Mouse (Mus musculus): ENCODE measurements around the gene Btbd2.
A peak's percentile ranks its signal among the peaks of the same experiment; 100 is the strongest.

Gene Btbd2

DNA sequence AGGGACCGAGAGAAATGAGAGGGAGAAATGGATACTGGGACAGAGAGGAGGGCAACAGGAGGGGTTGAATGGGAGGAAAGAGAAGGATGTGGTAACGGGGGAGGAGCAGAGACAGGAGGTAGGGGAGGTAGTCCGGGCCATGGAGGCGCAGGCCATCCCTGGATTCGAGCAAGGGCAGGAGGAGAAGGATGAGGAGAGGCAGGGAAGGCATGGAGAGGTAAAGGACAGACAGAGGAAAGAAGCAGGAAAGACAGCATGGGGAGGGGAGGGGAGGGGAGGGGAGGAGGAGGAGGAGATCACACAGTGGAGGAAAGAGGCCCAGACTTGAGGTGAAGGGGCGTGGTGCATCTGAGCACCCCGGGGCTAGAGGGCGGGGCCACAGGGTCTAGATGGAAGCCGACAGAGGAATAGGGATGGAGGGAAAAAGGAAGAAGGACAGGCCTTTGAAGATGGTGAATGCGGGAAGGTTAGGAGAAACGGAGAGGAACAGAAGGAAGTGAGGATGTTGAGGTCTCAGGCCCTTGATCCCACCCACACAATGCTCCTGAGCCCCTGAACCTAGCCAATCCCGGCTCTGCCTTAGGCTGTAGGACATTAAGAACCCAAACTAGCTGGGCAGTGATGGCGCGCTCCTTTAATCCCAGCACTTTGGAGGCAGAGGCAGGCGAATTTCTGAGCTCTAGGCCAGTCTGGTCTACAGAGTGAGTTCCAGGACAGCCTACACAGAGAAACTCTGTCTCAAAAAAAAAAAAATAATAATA, at the start of gene Btbd2:
TSS of gene Btbd2 (minus strand) at position 209 of the 761 bp plus-strand sequence.
- no peak for DNase-seq (ENCODE audit: low spot score in 2 of 2)

DNA sequence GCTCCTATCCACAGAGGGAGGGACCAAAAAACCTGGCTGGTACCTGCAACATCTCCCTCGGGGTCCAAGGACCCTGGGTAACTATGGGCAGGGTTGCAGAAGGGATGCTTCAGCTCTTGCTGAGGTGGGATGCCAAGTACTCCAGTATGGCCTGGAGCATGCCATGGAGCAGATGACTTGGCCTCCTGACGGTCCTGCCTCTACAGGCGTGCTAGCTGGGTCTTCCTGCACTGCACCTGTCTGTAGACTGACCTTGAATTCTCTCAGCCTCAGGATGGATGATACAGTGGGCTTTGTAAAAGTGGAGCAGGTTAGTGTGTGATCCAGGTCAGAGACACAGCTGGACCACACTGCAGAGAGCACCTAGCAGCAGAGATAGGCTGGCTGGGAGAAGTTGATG, 48.6 kb upstream of the Btbd2 start:
- DNase-seq (ENCODE audit: low spot score in 2 of 2): no peak

- no peak for DNase-seq (ENCODE audit: low spot score in 2 of 2)
Measured at GRCm38 (mm10) chr10:80705033-80705432, 48.2 kb upstream of the Btbd2 start.

DNA sequence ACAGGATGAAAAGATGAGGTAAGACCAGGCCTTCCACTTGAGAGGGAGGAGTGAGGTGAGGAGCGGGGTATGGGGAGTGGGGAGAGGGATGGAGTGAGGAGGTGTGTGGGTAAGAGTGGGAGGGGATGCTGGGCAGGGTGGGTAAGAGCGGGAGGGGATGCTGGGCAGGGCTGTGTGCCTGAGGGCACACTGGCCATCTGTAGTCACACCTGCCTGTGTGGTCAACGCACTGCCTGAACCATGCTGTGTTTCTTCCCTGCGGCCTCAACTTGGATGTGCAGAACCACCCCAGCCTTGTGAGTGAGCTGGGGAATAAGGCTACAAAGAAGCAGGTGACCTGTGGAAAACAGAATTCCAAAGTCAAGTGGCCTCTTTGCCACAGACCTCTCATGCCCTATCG, 47.5 kb upstream of the Btbd2 start:
- DNase-seq (ENCODE audit: low spot score in 2 of 2): no peak

GRCm38 (mm10) chr10:80703643-80704042, 46.8 kb upstream of the Btbd2 start:
- no peak for DNase-seq (ENCODE audit: low spot score in 2 of 2)

DNA sequence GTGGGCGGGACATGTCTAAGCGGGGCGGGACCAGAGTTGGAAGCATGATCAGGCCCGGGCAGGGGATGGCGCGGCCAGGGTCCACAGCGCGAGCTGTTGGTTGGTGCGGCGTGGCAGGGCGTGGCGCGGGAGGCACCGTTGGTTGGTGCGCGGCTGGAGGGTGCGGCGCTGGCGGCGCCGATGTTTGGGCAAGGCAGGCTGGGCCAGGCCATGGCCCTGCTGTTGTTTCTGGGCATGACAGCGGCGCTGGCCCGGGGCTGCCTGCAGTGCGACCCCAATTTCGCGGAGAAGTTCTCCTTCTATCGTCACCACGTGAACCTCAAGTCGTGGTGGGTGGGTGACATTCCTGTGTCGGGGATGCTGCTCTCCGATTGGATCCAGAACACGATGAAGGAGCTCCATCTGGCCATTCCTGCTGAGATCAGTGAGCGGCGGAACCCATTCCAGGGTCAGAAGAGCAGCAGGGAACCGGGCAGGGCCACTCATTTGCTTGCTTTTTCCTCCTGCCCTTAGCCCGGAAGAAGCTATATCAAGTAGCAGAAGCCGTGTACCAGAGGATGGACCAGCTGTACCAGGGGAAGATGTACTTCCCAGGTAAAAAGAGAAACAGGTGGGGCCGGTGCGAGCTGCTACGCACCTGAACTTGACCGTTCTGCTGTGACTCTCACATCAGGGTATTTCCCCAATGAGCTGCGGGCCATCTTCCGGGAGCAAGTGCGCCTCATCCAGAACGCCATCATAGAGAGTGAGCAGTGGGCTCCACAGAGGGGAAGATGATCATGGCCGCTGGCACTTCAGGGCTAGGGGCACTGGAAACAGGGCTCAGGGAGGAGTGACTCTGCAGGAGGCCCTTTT, 45.9 kb upstream of the Btbd2 start:
- peak; percentile 94 to 96 for DNase-seq (ENCODE audit: low spot score in 2 of 2)

- peak; percentile 99 to 100 for DNase-seq (ENCODE audit: low spot score in 2 of 2)
Measured at GRCm38 (mm10) chr10:80701721-80702535, 45.1 kb upstream of the Btbd2 start, which contains the start of the genes Mob3a and Izumo4. TSS of gene Mob3a (minus strand) at chr10:80701977. TSS of gene Izumo4 (plus strand) at chr10:80702184.

DNA sequence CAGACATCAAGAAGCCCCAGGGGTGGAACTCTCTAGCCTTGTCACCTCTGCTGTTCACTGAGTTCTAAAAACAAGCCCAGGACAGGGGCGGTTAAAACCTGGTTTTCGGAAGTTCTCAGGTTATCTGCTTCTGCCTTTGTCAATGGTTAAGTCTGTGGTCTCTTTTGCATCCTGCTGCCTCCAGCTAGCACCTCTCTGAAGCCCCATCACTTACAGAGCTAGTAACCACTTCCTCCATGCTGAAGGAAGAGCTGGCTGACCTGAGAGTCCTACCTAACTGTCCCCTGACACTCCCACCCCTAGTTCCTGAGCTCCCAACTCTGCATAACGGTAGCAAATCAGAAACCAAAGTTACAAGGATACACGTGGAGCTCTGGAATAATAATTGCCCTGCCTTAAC, 43.9 kb upstream of the Btbd2 start:
- DNase-seq (ENCODE audit: low spot score in 2 of 2): no peak

- no peak for DNase-seq (ENCODE audit: low spot score in 2 of 2)
Measured at GRCm38 (mm10) chr10:80700038-80700504, 43.2 kb upstream of the Btbd2 start.

DNA sequence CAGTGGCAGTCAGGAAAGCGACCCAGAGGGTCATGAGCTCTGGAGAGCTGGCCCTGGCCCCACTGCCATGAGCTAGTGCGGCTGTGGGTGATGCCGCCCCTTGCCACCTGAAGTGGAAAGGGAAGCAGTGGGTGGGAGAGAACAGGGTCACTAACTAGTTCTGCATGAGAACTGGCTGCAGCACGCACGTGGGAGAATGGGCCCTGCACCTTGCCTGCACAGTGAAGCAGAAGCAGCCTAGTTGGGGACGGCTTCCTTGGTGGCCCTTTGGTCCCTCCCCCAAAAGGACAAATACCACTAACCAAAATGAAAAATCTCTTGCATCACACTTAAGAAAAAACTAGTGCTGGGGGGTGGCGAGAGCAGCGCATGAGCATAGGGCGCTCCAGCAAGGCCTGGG, 41.7 kb upstream of the Btbd2 start:
- DNase-seq (ENCODE audit: low spot score in 2 of 2): no peak

- no peak for DNase-seq (ENCODE audit: low spot score in 2 of 2)
Measured at GRCm38 (mm10) chr10:80697812-80698211, 40.9 kb upstream of the Btbd2 start.

DNA sequence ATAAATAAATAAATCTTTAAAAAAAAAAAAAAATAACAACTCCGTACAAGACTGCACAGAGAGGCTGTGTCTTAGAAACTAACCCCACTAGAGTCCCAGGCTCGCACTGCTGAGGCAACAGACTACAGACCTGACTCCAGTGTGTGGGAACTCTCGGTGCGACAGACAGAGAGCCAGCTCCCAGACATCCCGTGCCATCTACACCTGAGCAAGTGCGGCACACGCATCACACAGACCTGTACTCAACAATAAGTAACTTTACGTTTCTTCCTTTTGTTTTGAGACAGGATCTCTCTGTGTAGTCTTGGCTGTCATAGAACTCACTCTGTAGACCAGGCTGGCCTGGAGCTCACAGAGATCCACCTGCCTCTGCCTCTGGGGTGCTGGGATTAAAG, 40.5 kb upstream of the Btbd2 start:
- no peak for DNase-seq (ENCODE audit: low spot score in 2 of 2)

GRCm38 (mm10) chr10:80696502-80697392, 39.9 kb upstream of the Btbd2 start:
- DNase-seq (ENCODE audit: low spot score in 2 of 2): no peak

DNA sequence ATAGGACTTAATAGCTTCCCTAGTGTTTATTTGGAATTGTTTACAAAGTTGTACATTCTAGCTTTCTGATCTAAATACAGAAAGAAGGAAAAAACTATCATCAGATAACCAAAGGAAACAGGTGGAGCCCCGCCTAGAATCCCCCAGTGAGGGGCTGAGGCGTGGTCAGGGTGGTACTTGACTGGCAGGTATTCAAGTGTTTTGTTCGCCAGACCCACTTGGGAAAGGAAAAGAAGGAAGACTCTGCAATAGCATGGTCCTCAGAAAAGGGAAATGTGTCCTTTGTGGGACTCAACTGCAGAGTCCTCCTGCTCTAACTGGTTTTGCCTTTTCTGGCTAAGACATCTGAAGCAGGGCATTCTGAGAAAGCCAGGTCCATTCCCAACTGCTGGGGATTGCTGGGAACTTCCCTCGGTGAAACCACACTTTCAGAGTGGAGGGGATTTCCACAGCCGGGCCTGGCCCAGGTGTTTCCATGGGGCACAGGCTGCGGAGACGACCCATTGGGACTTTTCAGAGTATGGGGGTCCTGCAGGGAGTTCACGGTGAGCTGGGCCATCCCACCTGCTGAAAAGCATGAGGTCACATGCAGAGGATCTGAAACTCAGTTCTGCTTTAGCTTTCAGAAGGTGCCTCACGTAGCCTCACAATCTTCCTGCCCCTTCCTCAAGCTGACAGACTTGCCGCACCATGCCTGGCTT, 39.1 kb upstream of the Btbd2 start:
- no peak for DNase-seq (ENCODE audit: low spot score in 2 of 2)

DNA sequence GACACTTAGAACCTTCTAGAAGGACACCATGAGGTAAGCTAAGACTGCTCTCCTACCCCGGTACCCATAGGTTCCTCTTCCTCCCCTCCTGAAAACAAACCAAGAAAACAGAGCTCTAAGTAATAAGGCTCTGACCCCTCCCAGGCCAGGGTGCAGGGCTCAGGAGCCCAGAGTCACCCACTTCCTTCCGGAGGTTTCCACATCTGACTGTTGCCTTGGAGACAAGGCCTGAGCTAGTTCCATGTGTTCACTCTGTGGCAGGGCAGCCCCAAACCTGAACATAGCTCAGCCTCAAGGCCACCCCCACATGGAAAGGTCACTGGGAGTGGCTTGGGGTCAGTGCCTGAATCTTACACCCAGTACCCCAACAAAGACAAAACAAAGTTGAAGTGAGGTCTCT, 38.3 kb upstream of the Btbd2 start:
- no peak for DNase-seq (ENCODE audit: low spot score in 2 of 2)

- DNase-seq (ENCODE audit: low spot score in 2 of 2): no peak
Measured at GRCm38 (mm10) chr10:80694159-80694938, 37.5 kb upstream of the Btbd2 start.

- no peak for DNase-seq (ENCODE audit: low spot score in 2 of 2)
Measured at GRCm38 (mm10) chr10:80693401-80694045, 36.7 kb upstream of the Btbd2 start.

DNA sequence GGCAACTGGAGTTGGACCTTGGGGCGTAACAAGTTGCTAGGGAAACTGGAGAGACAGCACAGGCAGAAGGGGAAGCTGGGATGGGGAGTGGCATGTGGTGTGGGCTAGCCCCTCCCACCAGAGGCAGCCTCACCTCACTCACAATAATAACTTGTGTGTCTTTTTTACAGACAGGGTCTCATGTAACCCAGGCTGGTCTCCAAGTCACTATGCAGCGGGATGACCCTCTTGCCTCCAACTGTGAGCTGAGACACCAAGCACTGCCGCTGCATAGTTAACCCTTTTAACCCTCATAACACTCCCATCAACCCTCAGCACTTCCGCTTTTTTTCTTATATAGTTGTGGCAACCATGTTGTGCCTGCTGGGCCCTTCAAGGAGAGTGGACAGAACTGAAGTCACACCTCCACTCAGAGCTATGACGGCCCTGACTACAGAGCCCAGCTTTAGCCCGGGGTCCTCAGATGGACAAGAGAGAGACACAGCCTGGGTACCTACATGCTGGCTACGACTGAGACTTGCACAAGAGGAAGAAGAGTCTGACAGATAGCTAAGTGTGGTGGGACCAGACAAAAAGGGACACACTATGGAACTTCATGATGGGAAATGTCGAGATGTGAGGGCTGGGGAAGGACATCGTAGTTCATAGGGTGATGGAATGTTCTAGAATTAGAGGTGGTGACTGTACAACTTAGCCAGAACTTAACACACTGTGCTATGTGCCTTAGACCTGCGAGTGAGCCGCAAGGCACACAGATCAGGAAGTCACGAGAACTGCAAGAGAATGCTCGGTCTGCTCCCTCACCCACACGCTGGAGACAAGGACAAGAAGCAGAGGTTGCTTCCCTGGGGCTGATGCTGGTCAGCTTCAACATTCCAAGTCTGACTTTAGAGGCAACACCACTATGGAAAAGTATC, 35.6 kb upstream of the Btbd2 start:
- no peak for DNase-seq (ENCODE audit: low spot score in 2 of 2)
